Mouse (Mus musculus) megakaryocyte, embryonic 14.5 days (primary cell): ENCODE data around the gene Nek11.

Experiments
- FLI1 ChIP-seq: IDR thresholded peaks from 2 replicates; pipeline ENCODE4 v1.6.1; 2012; ENCODE audit warnings: low read length, inconsistent platforms, mixed read lengths
- GATA1 ChIP-seq: IDR thresholded peaks from 3 replicates; pipeline ENCODE4 v1.6.1; 2012; ENCODE audit warnings: mixed read lengths, low read length, inconsistent platforms, borderline replicate concordance

- TF ChIP-seq GATA1 (no peak), FLI1 (no peak)
These were observed 73.5 kb downstream of the Nek11 start for GRCm38 (mm10) chr9:105321856-105322255.
